Mouse (Mus musculus) layer of hippocampus, postnatal 25 days (tissue): Measurements from ENCODE around the gene Exd1. TPM values are rescaled to one million over a fixed set of nuclear protein-coding genes. Genes with fewer than 3 reads are reported as not detected.

Experiments used
- DNase-seq, 2 experiments: peaks; one replicate each; pipeline ENCODE4 v3.0.0; 2022; ENCODE audit warnings: mixed read lengths in 2 of 2, low spot score in 1 of 2; ENCODE audit errors: extremely low spot score in 1 of 2
- total RNA-seq, 2 experiments: library from RNA; stranded (reverse); gene quantifications; 2 replicates each; pipeline ENCODE4 v1.2.3; 2021

The Exd1 gene
- total RNA-seq, 2 experiments from 2014 or later: 0.49 to 0.96 TPM

GRCm38 (mm10) chr2:119476166-119476565 lies 71.3 kb downstream of the Exd1 start:
- no peak for DNase-seq

Other genes with a start within 250 kb of the Exd1 start
- gene Dll4, start 221.8 kb downstream of the Exd1 start, total RNA-seq: 1 to 10 TPM; 3.0 to 5.2 TPM
- 1 to 10 TPM; 6.4 to 7.1 TPM for gene Chac1, start 196.4 kb downstream of the Exd1 start, total RNA-seq
- gene Ino80, start 69.9 kb downstream of the Exd1 start, total RNA-seq: 10 to 100 TPM; 16.0 to 19.1 TPM
- gene Chp1, start 70 bp upstream of the Exd1 start, total RNA-seq: 100 to 1,000 TPM; 142 to 159 TPM
- under 1 TPM; 0.63 to 0.89 TPM for gene Nusap1, start 70.7 kb upstream of the Exd1 start, total RNA-seq
- under 1 TPM; 0.80 to 0.98 TPM for gene Oip5, start 70.8 kb upstream of the Exd1 start, total RNA-seq
- gene Ndufaf1, start 115.2 kb upstream of the Exd1 start, total RNA-seq: 10 to 100 TPM; 32.0 to 32.1 TPM
- gene Rtf1, start 127.4 kb upstream of the Exd1 start, total RNA-seq: 10 to 100 TPM; 54.9 to 62.3 TPM
- gene Itpka, start 194.7 kb upstream of the Exd1 start, total RNA-seq: 100 to 1,000 TPM; 283 to 285 TPM
- gene Ltk, start 212.8 kb upstream of the Exd1 start, total RNA-seq: 10 to 100 TPM; 10.5 to 12.9 TPM
- 10 to 100 TPM; 18.4 to 19.7 TPM for gene Rpap1, start 239.9 kb upstream of the Exd1 start, total RNA-seq